Mouse (Mus musculus): ENCODE measurements at regions not wholly inside any gene's neighbourhood (a gene's known extent, or its start where the extent isn't known, plus 50 kb on each side); places are given as distances from the start of the nearest gene placed in this dataset.

DNA sequence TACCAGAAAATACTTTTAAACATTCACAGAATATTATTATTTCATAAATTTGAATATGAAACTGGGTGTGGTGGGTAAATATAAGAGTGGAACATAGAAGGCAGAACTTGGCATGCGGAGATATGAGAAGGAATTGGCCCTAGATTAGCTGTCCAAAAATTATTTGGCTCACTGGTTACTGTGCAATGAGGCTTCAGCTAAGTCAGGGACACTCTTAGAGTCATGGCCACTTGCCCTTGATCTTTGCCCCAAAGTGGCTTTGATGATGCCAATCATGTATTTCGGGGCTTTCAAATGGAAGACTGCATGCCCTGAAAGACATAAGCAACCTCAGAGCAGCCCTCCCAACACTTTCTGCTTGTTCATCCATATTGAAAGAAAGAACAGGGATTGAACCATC lies 76.9 kb downstream of the Pxdc1 start:
- peaks cover 7% of the 10 kb centered on the region; the same call in 1 of the 2 replicates for H3K4me1 ChIP-seq
- no peak overlapping the region for H3K27ac ChIP-seq
- WGBS, result 90% methylated on average over 2 of the region's 2 CpGs
- no peak for DNase-seq (ENCODE audit: extremely low spot score, low spot score)
- no peaks in the 10 kb centered on the region for H3K27me3 ChIP-seq (ENCODE audit: poor library complexity, severe bottlenecking)
- H3K36me3 ChIP-seq (replicated peaks), result no peaks in the 10 kb centered on the region
- no peaks in the 10 kb centered on the region for H3K9me3 ChIP-seq
- H3K4me3 ChIP-seq, result no peak overlapping the region

DNA sequence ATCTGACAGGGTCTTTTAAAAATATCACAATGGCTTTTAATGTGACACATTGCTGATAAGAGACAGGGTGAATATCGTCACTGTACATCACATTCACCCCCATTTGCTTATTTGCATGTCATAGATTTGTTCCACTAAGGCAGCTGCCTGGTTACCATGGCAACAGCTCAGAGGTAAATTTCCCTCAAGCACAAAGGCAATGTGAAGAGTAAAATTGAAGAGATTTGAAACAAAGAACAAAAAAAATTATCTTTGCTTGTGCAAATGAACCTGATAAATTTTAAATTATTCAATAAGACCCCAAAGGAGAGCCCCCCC lies 77.3 kb downstream of the Pxdc1 start:
- H3K36me3 ChIP-seq (replicated peaks), result no peaks in the 10 kb centered on the region
- no peak overlapping the region for H3K27ac ChIP-seq
- H3K4me3 ChIP-seq, result no peak overlapping the region
- H3K27me3 ChIP-seq (ENCODE audit: poor library complexity, severe bottlenecking), result no peaks in the 10 kb centered on the region
- WGBS, result 61% methylated on average over 1 of the region's 1 CpGs
- no peaks in the 10 kb centered on the region for H3K9me3 ChIP-seq
- peaks cover 7% of the 10 kb centered on the region; the same call in 1 of the 2 replicates for H3K4me1 ChIP-seq
- DNase-seq (ENCODE audit: extremely low spot score, low spot score), result no peak

DNA sequence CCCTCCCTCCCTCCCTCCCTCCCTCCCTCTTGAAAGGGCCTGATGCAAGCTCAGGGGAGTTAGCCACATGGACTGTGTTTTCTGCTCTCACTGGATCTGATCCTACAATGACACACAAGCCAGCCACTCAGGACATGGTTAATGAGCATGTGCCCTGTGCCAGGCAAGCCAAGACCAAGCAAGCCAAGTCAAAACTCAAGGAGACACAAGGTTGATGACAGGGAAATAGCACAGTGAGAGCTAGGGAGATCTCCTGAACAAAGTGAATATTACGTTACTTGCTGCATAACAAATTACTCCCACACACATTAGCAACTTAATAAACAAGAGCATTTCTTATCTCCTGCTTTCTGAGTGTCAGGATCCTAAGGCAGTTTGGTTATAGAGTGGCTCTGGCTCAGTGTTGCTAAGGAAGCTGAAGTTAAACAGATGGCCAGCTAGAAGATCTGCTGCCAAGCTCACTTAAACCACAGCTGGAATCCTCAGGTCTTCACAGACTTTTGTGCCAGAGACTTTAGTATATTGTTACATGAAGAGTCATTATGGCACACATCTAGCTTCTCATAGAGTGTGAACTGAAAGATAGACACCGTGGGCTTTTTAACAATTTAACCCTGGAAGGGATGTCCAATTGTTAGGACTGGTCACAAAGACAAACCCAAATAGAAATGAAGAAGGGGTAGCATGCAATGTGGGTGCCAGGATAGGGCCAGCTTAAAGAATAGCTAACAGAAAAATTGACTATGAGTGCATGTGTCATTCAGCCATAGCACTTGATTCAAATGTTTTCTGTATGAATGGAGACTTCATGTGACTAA lies 77.9 kb downstream of the Pxdc1 start:
- no peaks in the 10 kb centered on the region for H3K9me3 ChIP-seq
- WGBS, result 86% methylated on average over 2 of the region's 2 CpGs
- no peak overlapping the region for H3K4me3 ChIP-seq
- peaks cover 7% of the 10 kb centered on the region; the same call in 1 of the 2 replicates for H3K4me1 ChIP-seq
- no peaks in the 10 kb centered on the region for H3K36me3 ChIP-seq (replicated peaks)
- no peak for DNase-seq (ENCODE audit: extremely low spot score, low spot score)
- no peak overlapping the region for H3K27ac ChIP-seq
- H3K27me3 ChIP-seq (ENCODE audit: poor library complexity, severe bottlenecking), result no peaks in the 10 kb centered on the region

DNA sequence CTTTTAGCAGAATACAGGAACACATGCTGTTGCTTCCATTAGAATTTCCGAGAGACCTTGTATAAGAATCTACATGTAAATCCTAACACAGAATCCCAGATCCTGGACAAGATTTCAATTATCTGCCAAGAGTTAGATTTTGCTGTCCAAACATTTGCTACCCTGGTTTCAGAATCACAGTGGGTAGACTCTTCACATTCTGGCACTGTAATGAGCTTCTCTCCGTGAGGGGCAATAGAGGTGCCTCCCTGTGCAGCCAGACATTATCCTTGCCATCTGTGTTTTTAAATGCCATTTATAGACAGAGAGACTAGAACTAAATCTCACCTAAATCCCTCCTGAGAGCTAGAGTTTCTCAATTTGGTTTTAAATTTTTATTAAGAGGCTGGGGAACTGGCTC lies 84.0 kb downstream of the Pxdc1 start:
- Histone ChIP-seq H3K9me3 (no peaks in the 10 kb centered on the region), H3K27ac (no peak overlapping the region), H3K27me3 (ENCODE audit: poor library complexity, severe bottlenecking) (no peaks in the 10 kb centered on the region), H3K4me1 (no peaks in the 10 kb centered on the region), H3K4me3 (no peak overlapping the region), H3K36me3 (replicated peaks) (no peaks in the 10 kb centered on the region)
- DNase-seq (ENCODE audit: extremely low spot score, low spot score), result no peak
- 86% methylated on average over 2 of the region's 2 CpGs for WGBS

DNA sequence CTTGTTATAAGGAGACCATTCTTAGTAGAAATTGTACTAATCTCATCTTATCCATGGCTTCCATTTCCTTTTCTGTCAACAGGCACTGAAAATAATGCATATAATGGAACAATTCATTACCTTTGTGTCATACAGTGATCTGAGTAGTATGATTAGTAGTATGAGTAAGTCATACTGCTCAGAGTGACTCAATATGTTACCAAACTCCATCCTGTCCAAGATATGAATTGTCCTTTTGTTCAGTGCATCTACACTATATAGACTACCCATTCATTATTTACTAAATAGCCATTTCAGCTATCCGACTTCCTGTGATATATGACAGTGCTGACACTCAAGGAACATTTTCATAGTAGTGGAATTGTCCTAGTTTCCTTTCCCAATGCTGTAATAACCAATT lies 86.6 kb downstream of the Pxdc1 start:
- DNase-seq (ENCODE audit: extremely low spot score, low spot score), result no peak

DNA sequence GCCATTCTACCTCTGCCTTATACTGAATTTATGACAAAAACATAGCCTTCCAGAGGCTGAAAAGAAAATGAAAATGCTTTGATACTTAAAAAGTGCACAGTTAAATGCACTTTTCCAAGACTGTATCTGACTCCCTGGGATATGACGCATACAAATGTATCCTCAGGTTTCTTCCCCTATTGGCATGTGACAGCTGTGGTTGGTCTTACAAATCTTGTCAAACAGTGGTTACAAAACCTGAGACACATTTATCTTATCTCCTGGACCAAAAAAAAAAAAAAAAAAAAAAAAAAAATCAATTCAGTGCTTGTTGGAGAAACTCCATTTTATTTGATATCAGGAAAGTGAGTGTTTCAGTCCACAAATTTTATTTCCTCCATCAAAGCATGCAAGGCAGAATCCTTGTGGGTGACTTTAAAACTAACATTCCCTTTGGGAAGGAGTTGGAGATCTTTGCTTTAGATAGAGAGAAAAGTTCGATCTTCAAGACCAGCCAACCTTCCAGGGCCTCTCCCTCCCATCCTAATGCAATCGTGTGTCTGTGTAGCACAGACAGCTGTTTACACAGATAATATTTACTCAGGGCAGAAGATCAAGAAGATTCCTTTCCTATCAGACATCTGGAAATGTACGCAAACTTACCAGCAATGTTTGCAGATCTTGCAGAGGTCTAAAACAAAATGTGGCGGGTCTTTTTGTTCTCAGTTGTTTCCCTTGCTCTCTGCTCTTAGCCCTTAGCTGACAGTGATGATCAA lies 103.0 kb downstream of the Pxdc1 start:
- Histone ChIP-seq H3K4me3 (no peak overlapping the region), H3K4me1 (no peaks in the 10 kb centered on the region), H3K27ac (no peak overlapping the region), H3K9me3 (no peaks in the 10 kb centered on the region), H3K27me3 (ENCODE audit: poor library complexity, severe bottlenecking) (no peaks in the 10 kb centered on the region), H3K36me3 (replicated peaks) (no peaks in the 10 kb centered on the region)
- DNase-seq (ENCODE audit: extremely low spot score, low spot score), result no peak
- 84% methylated on average over 5 of the region's 5 CpGs for WGBS

More for the DNA sequence above, 86.6 kb downstream of the Pxdc1 start:
- Histone ChIP-seq H3K4me3 (no peak overlapping the region), H3K27ac (no peak overlapping the region), H3K27me3 (ENCODE audit: poor library complexity, severe bottlenecking) (no peaks in the 10 kb centered on the region), H3K9me3 (no peaks in the 10 kb centered on the region), H3K4me1 (no peaks in the 10 kb centered on the region), H3K36me3 (replicated peaks) (no peaks in the 10 kb centered on the region)
- 92% methylated on average over 1 of the region's 1 CpGs for WGBS

DNA sequence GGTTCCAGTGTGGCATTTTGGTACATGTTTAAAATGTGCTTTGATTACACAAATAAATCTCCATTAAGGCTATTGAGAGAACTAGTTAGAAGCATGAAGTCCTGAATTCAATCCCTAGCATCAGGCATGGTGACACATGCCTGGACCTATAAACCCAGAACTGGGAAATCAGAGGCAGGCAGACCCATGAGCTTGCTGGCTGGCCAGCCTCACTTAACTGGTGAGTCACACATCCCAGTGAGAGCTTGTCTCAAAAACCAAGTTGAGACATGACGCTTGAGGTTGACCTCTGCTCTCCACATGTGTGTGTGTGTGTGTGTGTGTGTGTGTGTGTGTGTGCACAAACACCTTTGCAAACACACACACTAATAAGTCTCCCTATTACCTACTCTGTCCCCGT lies 112.6 kb downstream of the Pxdc1 start:
- no peak overlapping the region for H3K4me3 ChIP-seq
- no peak overlapping the region for H3K27ac ChIP-seq
- WGBS, result 86% methylated on average over 2 of the region's 2 CpGs
- H3K36me3 ChIP-seq (replicated peaks), result no peaks in the 10 kb centered on the region
- no peak for DNase-seq (ENCODE audit: extremely low spot score, low spot score)
- no peaks in the 10 kb centered on the region for H3K27me3 ChIP-seq (ENCODE audit: poor library complexity, severe bottlenecking)
- H3K4me1 ChIP-seq, result no peaks in the 10 kb centered on the region
- no peaks in the 10 kb centered on the region; the same call in 1 of the 2 replicates for H3K9me3 ChIP-seq

DNA sequence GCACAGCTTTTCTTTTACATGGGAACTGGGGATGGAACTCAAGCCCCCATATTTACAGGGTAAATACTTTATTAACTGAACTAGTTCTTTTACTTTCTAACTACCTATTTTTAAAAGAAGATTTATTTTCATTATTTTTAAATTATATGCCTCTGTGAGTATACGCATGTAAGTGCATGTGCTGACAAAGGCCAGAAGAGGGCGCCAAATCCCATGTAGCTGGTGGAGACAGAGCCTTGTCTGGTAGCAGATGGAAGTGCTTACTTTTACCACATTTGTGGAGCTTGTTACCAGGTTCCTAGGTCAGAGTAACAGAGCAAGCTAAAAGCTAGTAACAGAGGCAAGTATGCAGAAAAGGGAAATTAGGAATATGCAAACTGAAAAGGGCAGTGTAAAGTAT lies 119.4 kb downstream of the Pxdc1 start:
- no peaks in the 10 kb centered on the region for H3K27me3 ChIP-seq (ENCODE audit: poor library complexity, severe bottlenecking)
- no peaks in the 10 kb centered on the region for H3K4me1 ChIP-seq
- no peaks in the 10 kb centered on the region for H3K9me3 ChIP-seq
- no peak for DNase-seq (ENCODE audit: extremely low spot score, low spot score)
- H3K27ac ChIP-seq, result no peak overlapping the region
- H3K36me3 ChIP-seq (replicated peaks), result no peaks in the 10 kb centered on the region
- WGBS, result 71% methylated on average over 2 of the region's 2 CpGs
- H3K4me3 ChIP-seq, result no peak overlapping the region

DNA sequence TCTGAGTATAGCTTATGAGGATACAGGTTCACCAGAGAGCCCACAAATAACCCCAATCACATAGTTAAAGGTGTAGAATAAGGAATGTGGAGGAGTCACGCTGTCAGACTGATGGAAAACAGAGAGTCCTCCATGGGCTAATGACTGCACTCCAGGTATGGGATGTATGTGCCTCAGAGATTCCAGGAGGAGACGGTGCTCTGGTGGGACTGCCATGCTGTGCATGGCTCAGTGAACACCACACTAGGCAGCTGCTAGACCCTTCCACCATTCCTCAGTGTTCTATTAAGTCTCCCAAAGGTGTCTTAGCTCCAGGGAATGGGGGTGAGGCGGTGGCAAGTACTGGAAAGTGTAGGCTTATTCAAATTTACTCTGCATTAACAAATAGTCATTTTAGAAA lies 142.0 kb downstream of the Pxdc1 start:
- no peak for DNase-seq (ENCODE audit: extremely low spot score, low spot score)
- Histone ChIP-seq H3K27ac (no peak overlapping the region), H3K27me3 (ENCODE audit: poor library complexity, severe bottlenecking) (no peaks in the 10 kb centered on the region), H3K4me1 (peaks cover 14% of the 10 kb centered on the region), H3K9me3 (no peaks in the 10 kb centered on the region), H3K4me3 (no peak overlapping the region), H3K36me3 (replicated peaks) (no peaks in the 10 kb centered on the region)
- WGBS, result 83% methylated on average over 3 of the region's 3 CpGs

DNA sequence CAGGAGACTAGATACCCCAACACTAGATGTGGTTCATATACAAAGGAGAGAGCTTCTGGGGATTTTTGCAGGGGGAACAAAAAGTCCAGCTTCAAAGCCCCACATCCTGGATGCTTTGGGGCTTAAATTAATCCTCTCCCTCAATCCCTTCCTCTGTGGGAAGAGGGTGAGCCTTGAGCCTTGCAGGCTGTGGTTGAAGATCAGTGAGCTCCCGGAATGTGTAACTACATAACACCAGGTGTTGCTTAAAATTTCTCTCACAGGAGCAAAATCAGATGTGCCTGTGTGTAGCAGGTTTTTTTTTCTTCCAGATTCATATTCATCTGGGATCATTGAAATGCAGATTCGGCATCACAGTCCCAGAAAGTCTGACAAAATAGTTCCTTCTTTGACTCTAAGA lies 146.1 kb downstream of the Pxdc1 start:
- Histone ChIP-seq H3K9me3 (no peaks in the 10 kb centered on the region), H3K36me3 (replicated peaks) (no peaks in the 10 kb centered on the region), H3K4me1 (peaks cover 15% of the 10 kb centered on the region), H3K27ac (no peak overlapping the region), H3K27me3 (ENCODE audit: poor library complexity, severe bottlenecking) (no peaks in the 10 kb centered on the region), H3K4me3 (no peak overlapping the region)
- DNase-seq (ENCODE audit: extremely low spot score, low spot score), result no peak
- WGBS, result 66% methylated on average over 2 of the region's 2 CpGs

DNA sequence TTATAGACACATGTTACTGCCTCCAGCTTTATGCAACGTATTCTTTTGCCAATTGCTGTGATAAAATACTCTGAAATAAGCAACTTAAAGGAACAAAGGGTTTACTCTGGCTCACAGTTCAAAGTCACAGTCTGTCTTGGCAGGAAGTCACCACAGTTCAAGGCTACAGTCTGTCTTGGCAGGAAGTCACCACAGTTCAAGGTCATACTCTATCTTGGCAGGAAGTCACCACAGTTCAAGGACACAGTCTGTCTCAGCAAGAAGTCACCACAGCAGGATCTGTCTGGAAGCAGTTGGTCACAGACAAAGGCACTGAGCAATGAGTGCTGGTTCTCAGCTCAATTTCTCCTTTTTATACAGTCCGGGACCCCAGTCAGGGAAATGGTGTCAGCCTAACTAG lies 147.4 kb downstream of the Pxdc1 start:
- 94% methylated on average over 2 of the region's 2 CpGs for WGBS
- no peak for DNase-seq (ENCODE audit: extremely low spot score, low spot score)
- Histone ChIP-seq H3K27me3 (ENCODE audit: poor library complexity, severe bottlenecking) (no peaks in the 10 kb centered on the region), H3K4me3 (no peak overlapping the region), H3K4me1 (peaks cover 15% of the 10 kb centered on the region), H3K27ac (no peak overlapping the region), H3K36me3 (replicated peaks) (no peaks in the 10 kb centered on the region), H3K9me3 (no peaks in the 10 kb centered on the region)

DNA sequence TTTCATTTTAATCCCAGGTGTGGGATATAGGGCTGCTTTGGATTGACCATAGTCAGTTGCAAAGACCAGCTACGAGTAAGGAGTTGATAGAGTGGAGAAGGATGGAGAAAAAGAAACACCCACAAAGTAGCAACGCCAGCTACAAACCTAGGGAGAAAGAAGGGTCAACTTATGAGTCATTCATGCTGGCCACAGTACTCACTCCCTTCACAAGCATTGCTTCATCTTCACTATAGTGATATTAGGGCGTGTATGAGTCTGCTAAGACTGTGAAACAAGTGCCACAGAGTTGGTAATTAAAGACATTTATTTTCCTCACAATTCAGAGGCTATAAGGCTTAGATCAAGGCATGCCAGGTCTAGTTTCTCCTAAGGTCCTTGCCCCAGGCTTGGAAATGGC lies 148.4 kb downstream of the Pxdc1 start:
- no peak for DNase-seq (ENCODE audit: extremely low spot score, low spot score)
- Histone ChIP-seq H3K27ac (no peak overlapping the region), H3K9me3 (no peaks in the 10 kb centered on the region), H3K4me1 (peaks cover 15% of the 10 kb centered on the region), H3K4me3 (no peak overlapping the region), H3K27me3 (ENCODE audit: poor library complexity, severe bottlenecking) (no peaks in the 10 kb centered on the region), H3K36me3 (replicated peaks) (no peaks in the 10 kb centered on the region)
- 91% methylated on average over 3 of the region's 3 CpGs for WGBS

DNA sequence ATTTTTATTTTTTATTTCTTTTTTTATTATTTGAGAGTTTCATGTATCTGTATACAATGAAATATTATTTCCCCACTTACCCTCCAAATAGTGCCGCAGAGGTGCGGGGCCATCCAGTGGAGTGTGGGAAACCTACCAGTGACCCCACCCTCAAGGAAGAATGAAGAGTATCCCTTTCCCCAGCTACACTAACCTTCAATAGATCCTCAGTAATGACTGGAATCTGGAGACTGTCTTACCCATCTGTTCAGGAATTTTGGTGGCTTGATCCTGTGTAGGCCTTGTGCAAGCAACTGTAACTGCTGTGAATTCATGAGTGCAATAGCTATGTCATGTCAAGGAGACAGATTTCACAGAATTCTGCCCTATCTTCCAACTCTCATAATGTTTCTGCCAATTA lies 153.9 kb upstream of the Slc22a23 start:
- no peaks in the 10 kb centered on the region for H3K4me1 ChIP-seq
- no peaks in the 10 kb centered on the region for H3K9me3 ChIP-seq
- H3K27me3 ChIP-seq (ENCODE audit: poor library complexity, severe bottlenecking), result no peaks in the 10 kb centered on the region
- no peaks in the 10 kb centered on the region for H3K36me3 ChIP-seq (replicated peaks)
- DNase-seq (ENCODE audit: extremely low spot score, low spot score), result no peak
- H3K4me3 ChIP-seq, result no peak overlapping the region
- no peak overlapping the region for H3K27ac ChIP-seq
- WGBS, result 97% methylated on average over 2 of the region's 2 CpGs
